Comparison of ENCODE assay signal across 8 mouse cellular contexts in genomic region chr4:120668551-120668950, GRCm38 (mm10). TPM values are rescaled to one million over a fixed set of nuclear protein-coding genes. Genes with fewer than 3 reads are reported as not detected.
A peak's percentile ranks its signal among the peaks of the same experiment; 100 is the strongest.
DNase-seq lines count a peak whose midpoint lies in the region; ATAC-seq and TF ChIP-seq lines count a peak whose summit lies in the region.
"Had no signal": no experiment of that assay in that cellular context is flagged by ENCODE, and none has a peak within 500 bp of the region (broad histone marks: within the 10 kb centered on the region; RNA-seq: fewer than 3 reads in every experiment).

No protein-coding gene starts in this region.

- no peak overlapping the region for H3K9ac ChIP-seq in forebrain, embryonic 13.5 days
- H3K9ac ChIP-seq: limb, embryonic 12.5 days had no signal

- WGBS in lung, adult 2 months, result 93% methylated on average over 4 of the region's 4 CpGs
- WGBS in forebrain, embryonic 13.5 days, result 90% methylated on average over 4 of the region's 4 CpGs

- no peak overlapping the region for H3K4me2 ChIP-seq in forebrain, embryonic 13.5 days
- H3K4me2 ChIP-seq: limb, embryonic 12.5 days had no signal

- peaks cover 33% of the 10 kb centered on the region for H3K27me3 ChIP-seq in forebrain, embryonic 13.5 days

- H3K9me3 ChIP-seq in forebrain, embryonic 13.5 days (replicated peaks), result 0 out of 2 replicates have a peak, but pooled peaks cover 3% of the 10 kb centered on the region
- H3K9me3 ChIP-seq: limb, embryonic 12.5 days had no signal

- peak; percentile 42; the same call in 1 of the 2 replicates for ATAC-seq in erythroblast, adult 5-6 weeks (replicated peaks; ENCODE audit: low FRiP score, poor library complexity, severe bottlenecking)
- ATAC-seq in forebrain, embryonic 13.5 days, result no peak

- H3K4me3 ChIP-seq in lung, adult 2 months (replicated peaks; ENCODE audit: extremely low read depth, low read depth, low read length), result no peak overlapping the region
- no peak overlapping the region for H3K4me3 ChIP-seq in forebrain, embryonic 13.5 days

- DNase-seq in lung, adult 2 months, result peak; percentile 13
- no peak for DNase-seq in lung, postnatal 25 days (ENCODE audit: low spot score)
- DNase-seq in kidney, adult 18-20 months, result peak; percentile 35
- DNase-seq in lung, postnatal 10 days, result peak; percentile 19
- DNase-seq in urinary bladder, postnatal 25 days (ENCODE audit: low spot score), result no peak

- peaks cover 4% of the 10 kb centered on the region for H3K4me1 ChIP-seq in lung, adult 2 months (ENCODE audit: control insufficient read depth, insufficient read depth, low read length)
- H3K4me1 ChIP-seq in forebrain, embryonic 13.5 days, result peaks cover 20% of the 10 kb centered on the region

- TF ChIP-seq CTCF in lung, adult 2 months (IDR thresholded peaks at IDR 0.05; ENCODE audit: insufficient read depth, low read length), result peak; percentile 5; the same call in 1 of the 2 replicates

- H3K36me3 ChIP-seq in forebrain, embryonic 13.5 days (ENCODE audit: poor library complexity, severe bottlenecking), result no peaks in the 10 kb centered on the region
- H3K36me3 ChIP-seq: limb, embryonic 12.5 days had no signal

- TF ChIP-seq POLR2A in lung, adult 2 months (IDR thresholded peaks at IDR 0.05; ENCODE audit: borderline replicate concordance, extremely low read depth, low read depth, low read length), result no peak

- no peak overlapping the region for H3K27ac ChIP-seq in forebrain, embryonic 13.5 days
- H3K27ac ChIP-seq: limb, embryonic 12.5 days had no signal

RNA-seq across cellular contexts. Expression of gene Cited4, which starts 2.2 kb away (rescaled TPM):
- polyA plus RNA-seq in lung, adult 2 months (2012; rRNA removed), result 5.8 and 9.3 TPM in 2 replicates
- 1.7 and 2.5 TPM in 2 replicates for total RNA-seq in erythroblast, adult 5-6 weeks (2015; ENCODE audit: low replicate concordance)
- total RNA-seq in erythroblast, adult 5-6 weeks (2017; ENCODE audit: low replicate concordance), result 5.4 and 7.0 TPM in 2 replicates
- polyA plus RNA-seq in forebrain, embryonic 13.5 days (2015; fragmentation: Nextera tagmentation; extraction: Ambion mirVana), result 0.44 and 0.84 TPM in 2 replicates

Comparison
In these comparisons a context has a peak if more than half of its experiments do, and no peak if none do; other contexts are left out.
1. DNase-seq: peak in lung, adult 2 months (single experiment), kidney, adult 18-20 months (single experiment) and lung, postnatal 10 days (single experiment); none in lung, postnatal 25 days (single experiment) and urinary bladder, postnatal 25 days (single experiment).